Mouse (Mus musculus): ENCODE measurements around the gene Cldn20.

GRCm38 (mm10) chr17:3520344-3520743 is 12.0 kb upstream of the Cldn20 start:
- TF ChIP-seq CTCF (IDR thresholded peaks at IDR 0.05; ENCODE audit: borderline replicate concordance, insufficient read depth, low read length) (no peak), POLR2A (IDR thresholded peaks at IDR 0.05; ENCODE audit: low read depth, low read length) (no peak)
